Mouse (Mus musculus) heart, embryonic 14.5 days (tissue): Measurements from ENCODE around the gene Chmp1a. TPM values are rescaled to one million over a fixed set of nuclear protein-coding genes. Genes with fewer than 3 reads are reported as not detected.

Source experiments
- ATAC-seq: fragments of 200-750 bp; cut with Nextera tagmentation; 2 replicates; pipeline ENCODE4 v1.8.0; 2017; ENCODE audit warnings: low read depth, moderate TSS enrichment; ENCODE audit not compliant: insufficient number of reproducible peaks, insufficient read depth, low FRiP score
- H3K27ac ChIP-seq, 2 experiments: fragments of 200-500 bp in 1 of 2; fragments of 300-500 bp in 1 of 2; sonication (generic) in 1 of 2; replicated peaks in 1 of 2; 2 replicates each; pipeline ENCODE4 v1.5.1; 2012 to 2014; ENCODE audit warnings: low read depth in 2 of 2, low read length in 2 of 2, control low read depth in 1 of 2, mild to moderate bottlenecking in 1 of 2, mixed read lengths in 1 of 2; ENCODE audit not compliant: control insufficient read depth in 1 of 2, insufficient read depth in 1 of 2
- H3K27me3 ChIP-seq: fragments of 300-500 bp; sonication (generic); 2 replicates; pipeline ENCODE4 v1.6.1; 2014; ENCODE audit warnings: mild to moderate bottlenecking, low read length, control low read depth; ENCODE audit not compliant: control insufficient read depth, insufficient read depth
- H3K36me3 ChIP-seq: fragments of 300-500 bp; sonication (generic); 2 replicates; pipeline ENCODE4 v1.6.1; 2014; ENCODE audit warnings: mild to moderate bottlenecking, control low read depth, low read length, mixed read lengths; ENCODE audit not compliant: control insufficient read depth, insufficient read depth
- H3K4me1 ChIP-seq, 2 experiments: fragments of 200-500 bp in 1 of 2; fragments of 300-500 bp in 1 of 2; sonication (generic) in 1 of 2; 2 replicates each; pipeline ENCODE4 v1.6.1; 2012 to 2014; ENCODE audit warnings: low read length in 2 of 2, control low read depth in 1 of 2, mixed read lengths in 1 of 2; ENCODE audit not compliant: control insufficient read depth in 2 of 2, insufficient read depth in 2 of 2
- H3K4me2 ChIP-seq: fragments of 300-500 bp; sonication (generic); 2 replicates; pipeline ENCODE4 v1.6.1; 2014; ENCODE audit warnings: mild to moderate bottlenecking, low read length
- H3K4me3 ChIP-seq, 2 experiments: fragments of 200-500 bp in 1 of 2; fragments of 300-500 bp in 1 of 2; sonication (generic) in 1 of 2; 2 replicates each; pipeline ENCODE4 v1.5.1; 2012 to 2014; ENCODE audit warnings: low read length in 2 of 2, mild to moderate bottlenecking in 2 of 2, control low read depth in 1 of 2, low read depth in 1 of 2, moderate library complexity in 1 of 2; ENCODE audit not compliant: control insufficient read depth in 1 of 2, insufficient read depth in 1 of 2
- H3K9ac ChIP-seq: fragments of 300-500 bp; sonication (generic); 2 replicates; pipeline ENCODE4 v1.6.1; 2014; ENCODE audit warnings: mild to moderate bottlenecking, low read length
- H3K9me3 ChIP-seq: fragments of 300-500 bp; sonication (generic); 2 replicates; pipeline ENCODE4 v1.6.1; 2016; ENCODE audit warnings: low read length, control low read depth; ENCODE audit not compliant: control insufficient read depth
- WGBS: fragments of 180-500 bp; shearing (Covaris S2); extraction: QIAGEN DNeasy Blood & Tissue Kit; methylation state at CpG from one replicate; pipeline ENCODE4 v1.1.7; 2014; 5-methylcytosine and 5-hydroxymethylcytosine counted together
- polyA plus RNA-seq: library from polyadenylated mRNA; unstranded; fragments of >200 nt; fragmentation: Nextera tagmentation; extraction: Ambion mirVana; gene quantifications from 2 replicates; pipeline ENCODE4 v1.2.1, GENCODE M21; 2014

The Chmp1a gene
- polyA plus RNA-seq, 1 experiment from 2014 or later, result 77.7 TPM

- Histone ChIP-seq H3K4me3 (no peak overlapping the region), H3K4me2 (no peak overlapping the region), H3K27me3 (no peaks in the 10 kb centered on the region), H3K9me3 (no peaks in the 10 kb centered on the region), H3K36me3 (peaks cover 33% of the 10 kb centered on the region), H3K9ac (no peak overlapping the region), H3K27ac (no peak overlapping the region), H3K4me1 (peaks cover 2 to 14% of the 10 kb centered on the region in 2 experiments; a peak in 3 of 4 replicates)
- ATAC-seq, result no peak
- WGBS, result 100% methylated on average over 1 of the region's 1 CpGs
These were observed 15.9 kb upstream of the Chmp1a start for GRCm38 (mm10) chr8:123228416-123228815.

- peak; percentile 79 for ATAC-seq
- Histone ChIP-seq H3K4me1 (peaks cover 2 to 14% of the 10 kb centered on the region in 2 experiments; a peak in 3 of 4 replicates), H3K9ac (peak within 1 kb of the TSS; percentile 94), H3K4me3 (peak within 1 kb of the TSS; percentile 82 to 86), H3K36me3 (peaks cover 28% of the 10 kb centered on the region), H3K27ac (peak within 1 kb of the TSS; percentile 84 to 90), H3K4me2 (peak within 1 kb of the TSS; percentile 97), H3K27me3 (no peaks in the 10 kb centered on the region), H3K9me3 (no peaks in the 10 kb centered on the region)
- 2% methylated on average over 59 of the region's 59 CpGs for WGBS
These were observed 12.0 kb upstream of the Chmp1a start, which contains the start of gene Cdk10 for GRCm38 (mm10) chr8:123224278-123225266. Cdk10 (plus strand) TSS chr8:123224842.

GRCm38 (mm10) chr8:123220917-123221316 is 8.4 kb upstream of the Chmp1a start:
- WGBS, result 64% methylated on average over 1 of the region's 1 CpGs

GRCm38 (mm10) chr8:123215430-123215829 is 2.9 kb upstream of the Chmp1a start:
- ATAC-seq, result no peak

More at GRCm38 (mm10) chr8:123220917-123221316, 8.4 kb upstream of the Chmp1a start:
- no peak overlapping the region for H3K27ac ChIP-seq
- no peak overlapping the region for H3K4me2 ChIP-seq
- H3K4me3 ChIP-seq, result no peak overlapping the region
- no peak for ATAC-seq
- H3K4me1 ChIP-seq, result peaks cover 2 to 14% of the 10 kb centered on the region in 2 experiments; a peak in 3 of 4 replicates
- no peaks in the 10 kb centered on the region for H3K36me3 ChIP-seq
- H3K9ac ChIP-seq, result no peak overlapping the region
- no peaks in the 10 kb centered on the region for H3K27me3 ChIP-seq
- no peaks in the 10 kb centered on the region for H3K9me3 ChIP-seq

GRCm38 (mm10) chr8:123213118-123213772 is 682 bp upstream of the Chmp1a start:
- Histone ChIP-seq H3K9ac (peak overlapping the region; percentile 96), H3K9me3 (no peaks in the 10 kb centered on the region), H3K4me2 (peak overlapping the region; percentile 65), H3K4me1 (peaks cover 13 to 19% of the 10 kb centered on the region in 2 experiments), H3K36me3 (peaks cover 24% of the 10 kb centered on the region), H3K4me3 (peak overlapping the region; percentile 82 to 91), H3K27me3 (no peaks in the 10 kb centered on the region), H3K27ac (peak overlapping the region; percentile 6 to 41; a peak in 2 of 4 replicates)
- ATAC-seq, result peak; percentile 4; the same call in 1 of the 2 replicates
- 18% methylated on average over 22 of the region's 22 CpGs for WGBS

More at GRCm38 (mm10) chr8:123215430-123215829, 2.9 kb upstream of the Chmp1a start:
- Histone ChIP-seq H3K4me2 (no peak overlapping the region), H3K27me3 (no peaks in the 10 kb centered on the region), H3K9me3 (no peaks in the 10 kb centered on the region), H3K4me1 (peaks cover 13 to 19% of the 10 kb centered on the region in 2 experiments), H3K4me3 (no peak overlapping the region), H3K27ac (no peak overlapping the region), H3K36me3 (peaks cover 2% of the 10 kb centered on the region; the same call in 1 of the 2 replicates), H3K9ac (no peak overlapping the region)
- WGBS, result 35% methylated on average over 3 of the region's 3 CpGs

GRCm38 (mm10) chr8:123211876-123212275 is 687 bp downstream of the Chmp1a start:
- peak overlapping the region; percentile 96 for H3K9ac ChIP-seq
- no peak for ATAC-seq
- H3K4me2 ChIP-seq, result peak overlapping the region; percentile 65
- peak overlapping the region; percentile 82 to 91 for H3K4me3 ChIP-seq
- H3K4me1 ChIP-seq, result peaks cover 13 to 19% of the 10 kb centered on the region in 2 experiments
- 40% methylated on average over 10 of the region's 10 CpGs for WGBS
- no peak overlapping the region for H3K27ac ChIP-seq
- no peaks in the 10 kb centered on the region for H3K9me3 ChIP-seq
- no peaks in the 10 kb centered on the region for H3K27me3 ChIP-seq
- H3K36me3 ChIP-seq, result peaks cover 38% of the 10 kb centered on the region

- ATAC-seq, result no peak
- Histone ChIP-seq H3K9me3 (no peaks in the 10 kb centered on the region), H3K9ac (no peak overlapping the region), H3K4me3 (no peak overlapping the region), H3K4me1 (no peaks in the 10 kb centered on the region), H3K4me2 (no peak overlapping the region), H3K27ac (no peak overlapping the region), H3K27me3 (no peaks in the 10 kb centered on the region; the same call in 1 of the 2 replicates), H3K36me3 (peaks cover 45% of the 10 kb centered on the region)
- 79% methylated on average over 3 of the region's 3 CpGs for WGBS
These were observed 9.0 kb downstream of the Chmp1a start for GRCm38 (mm10) chr8:123203571-123203970.
